Mouse (Mus musculus) ovary, adult 18-20 months (tissue): Measurements from ENCODE around the gene Dido1.

Experiments used
- DNase-seq: peaks from one replicate; pipeline ENCODE4 v3.0.0; 2022; ENCODE audit warnings: low spot score, mixed read lengths

Gene Dido1

DNA sequence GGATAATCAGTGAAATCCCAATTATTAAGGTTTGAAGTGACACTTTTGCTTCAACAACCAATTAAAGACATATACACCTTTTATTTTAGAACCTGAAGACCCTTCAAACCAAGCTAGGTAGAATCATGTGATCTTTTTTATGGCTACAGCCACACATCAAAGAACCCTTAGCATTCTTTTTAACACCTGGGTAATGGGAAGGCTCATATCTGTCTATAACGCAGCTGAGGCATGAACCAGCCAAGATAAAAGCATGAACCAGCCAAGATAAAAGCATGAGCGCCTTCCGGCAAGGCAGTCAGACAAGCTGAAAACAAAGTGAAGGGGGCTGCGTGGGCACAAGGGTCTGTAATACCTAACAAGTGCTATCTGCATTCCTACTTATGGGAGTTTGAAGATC, 25.8 kb downstream of the Dido1 start:
- no peak for DNase-seq

DNA sequence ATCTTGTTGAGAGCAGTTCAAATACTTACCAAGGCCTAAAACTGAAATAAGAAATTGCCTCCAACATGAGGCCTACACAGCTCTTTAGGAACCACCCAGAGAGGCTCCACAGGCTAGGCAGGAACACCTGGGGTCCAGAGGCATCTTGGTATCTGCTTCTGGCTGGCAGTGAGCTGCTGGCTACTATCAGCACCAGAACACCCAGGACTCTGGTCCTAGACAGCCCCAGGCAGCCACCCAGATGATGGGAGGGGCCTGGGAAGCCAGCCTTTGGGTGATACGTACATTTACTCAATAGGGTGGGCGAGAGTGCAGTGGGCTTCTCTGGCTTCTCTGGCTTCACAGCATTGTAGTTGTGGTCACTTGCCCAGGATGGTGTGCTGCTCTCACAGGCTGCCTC, 26.3 kb downstream of the Dido1 start:
- no peak for DNase-seq

DNA sequence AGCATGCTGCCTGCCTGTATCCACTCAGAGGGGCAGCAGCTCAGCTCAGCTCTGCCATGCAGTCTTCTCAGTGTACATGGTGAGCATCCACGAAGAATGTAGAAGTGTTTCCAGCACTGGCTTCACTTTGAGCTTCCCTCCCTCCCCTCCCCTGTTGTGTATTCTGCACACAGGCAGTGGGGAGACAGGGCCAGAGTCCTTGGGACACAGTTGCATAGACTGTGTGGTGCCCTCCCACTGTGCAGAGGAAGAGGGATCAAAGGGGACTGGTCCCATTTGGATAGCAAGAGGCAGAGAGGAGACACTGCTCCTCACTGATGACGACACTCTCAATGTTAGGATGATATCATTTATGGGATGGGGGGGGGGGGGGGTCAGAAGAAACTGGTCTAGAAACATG, 28.6 kb downstream of the Dido1 start:
- DNase-seq, result no peak

DNA sequence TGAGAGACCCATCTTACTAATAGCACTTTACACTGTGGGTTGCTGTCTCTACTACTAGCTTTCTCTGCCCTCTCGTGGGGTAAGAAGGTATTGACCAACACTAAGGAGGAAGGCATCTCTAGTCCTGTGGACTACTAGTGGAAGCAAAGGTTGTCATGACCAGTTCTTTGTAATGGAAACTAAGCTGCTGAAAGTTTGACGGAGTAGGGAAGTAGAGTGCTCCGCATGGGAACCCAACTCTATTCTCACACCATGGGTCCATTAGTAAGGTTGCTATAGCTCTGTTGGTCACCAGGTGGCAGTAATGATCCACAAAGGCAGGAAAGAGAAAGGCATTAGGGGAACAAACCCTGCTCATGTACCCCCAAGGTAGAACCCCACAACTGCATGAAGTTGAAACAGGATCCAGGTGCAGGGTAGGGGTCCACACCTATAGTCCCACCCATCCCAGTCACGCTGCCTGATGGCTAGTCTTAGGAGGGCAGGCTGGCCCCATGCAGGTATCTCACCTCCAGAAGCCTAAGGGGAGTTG, 31.1 kb downstream of the Dido1 start:
- DNase-seq, result no peak

DNA sequence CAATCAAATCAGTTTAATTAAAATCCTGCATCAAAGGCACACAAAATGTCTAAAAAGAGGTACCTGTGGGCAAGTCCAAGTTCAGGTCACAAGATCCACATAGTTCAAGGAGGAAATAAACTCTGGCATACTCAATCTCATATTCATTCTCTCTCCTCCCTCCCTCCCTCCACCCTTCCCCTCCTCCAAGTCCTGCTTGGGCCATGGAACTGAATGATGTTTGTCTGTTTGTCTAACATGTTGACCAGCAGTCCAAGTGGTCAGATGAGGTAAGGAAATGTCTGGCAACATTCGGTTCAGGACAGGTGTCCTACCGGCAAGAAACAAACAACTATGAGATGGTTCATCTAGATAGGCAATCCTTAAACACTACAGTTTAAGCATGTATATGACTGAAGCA, 33.1 kb downstream of the Dido1 start:
- no peak for DNase-seq

DNA sequence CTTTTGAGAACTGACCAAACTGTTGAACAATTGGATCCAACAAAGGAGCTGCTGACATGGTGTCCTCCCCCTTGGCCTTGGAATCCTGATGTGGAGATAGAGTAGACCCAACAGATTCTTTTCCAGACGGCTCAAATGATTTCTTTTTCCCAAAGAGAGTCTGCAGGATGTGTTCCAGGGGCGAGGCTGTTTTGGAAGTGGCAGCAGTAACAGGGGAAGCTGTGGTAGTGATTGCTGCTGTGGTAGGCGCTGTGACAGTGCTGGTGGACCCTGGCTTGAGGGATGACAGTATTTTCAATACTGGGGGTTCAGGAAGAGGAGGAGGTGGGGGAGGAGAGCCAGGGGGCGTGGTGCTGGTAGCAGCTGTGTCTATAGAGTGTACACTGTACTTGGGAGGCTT, 47.8 kb downstream of the Dido1 start:
- no peak for DNase-seq

DNA sequence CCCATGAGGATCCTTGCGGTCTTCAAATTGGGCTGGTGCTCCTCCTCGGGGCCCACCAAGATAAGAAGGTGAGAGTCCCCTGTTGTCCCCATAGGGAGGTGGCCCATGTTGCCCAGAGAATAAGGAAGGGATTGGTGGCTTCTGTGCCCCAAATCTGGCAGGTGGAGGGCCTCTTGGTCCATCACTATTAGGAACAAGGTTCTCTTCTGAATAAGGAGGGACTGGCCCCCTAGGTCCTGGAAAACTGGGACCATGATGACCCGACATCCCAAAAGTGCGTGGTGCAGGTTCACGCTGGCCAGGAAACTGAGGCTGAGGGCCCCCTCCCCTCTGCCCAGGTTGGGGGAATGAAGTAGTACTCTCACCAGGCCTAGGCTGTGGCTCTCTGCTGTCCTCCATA, 49.3 kb downstream of the Dido1 start:
- no peak for DNase-seq

DNA sequence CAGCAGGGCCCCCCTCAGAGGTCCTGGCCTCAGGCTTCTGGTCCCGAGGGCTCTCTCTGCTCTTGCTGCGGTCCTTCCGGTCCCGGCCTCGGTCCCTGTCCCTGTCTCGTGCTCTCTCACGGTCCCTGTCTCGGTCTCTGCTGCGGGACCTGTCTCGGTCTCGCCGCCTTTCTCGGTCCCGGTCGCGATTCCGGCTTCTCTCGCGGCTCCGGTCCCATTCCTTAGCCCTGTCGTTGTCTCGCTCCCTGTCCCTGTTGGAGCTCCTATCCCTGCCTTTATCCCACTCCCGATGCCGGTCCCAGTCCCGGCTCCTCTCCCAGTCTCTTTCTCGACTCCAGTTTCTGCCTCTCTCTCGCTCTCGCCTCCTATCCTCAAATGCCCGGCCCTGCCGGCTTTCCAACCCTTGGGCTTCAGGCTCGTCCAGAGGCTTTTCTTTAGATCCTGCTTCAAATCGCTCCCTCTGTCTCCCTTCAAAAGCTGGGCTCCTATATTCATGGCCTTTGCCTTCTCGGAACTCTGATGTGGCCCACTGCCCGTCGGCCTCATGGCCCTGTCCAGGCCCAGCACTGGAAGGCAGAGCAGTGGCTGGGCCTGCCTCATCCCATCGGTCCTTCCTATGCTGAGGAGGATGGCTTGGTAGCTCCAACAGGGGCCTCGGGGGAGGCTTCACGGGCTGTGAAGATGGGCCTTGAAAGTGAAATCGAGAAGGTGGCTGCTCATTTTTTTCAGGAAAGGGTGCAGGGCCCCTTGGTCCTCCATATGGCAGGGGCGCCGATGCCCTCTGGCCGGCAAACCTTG, 50.2 kb downstream of the Dido1 start:
- no peak for DNase-seq

DNA sequence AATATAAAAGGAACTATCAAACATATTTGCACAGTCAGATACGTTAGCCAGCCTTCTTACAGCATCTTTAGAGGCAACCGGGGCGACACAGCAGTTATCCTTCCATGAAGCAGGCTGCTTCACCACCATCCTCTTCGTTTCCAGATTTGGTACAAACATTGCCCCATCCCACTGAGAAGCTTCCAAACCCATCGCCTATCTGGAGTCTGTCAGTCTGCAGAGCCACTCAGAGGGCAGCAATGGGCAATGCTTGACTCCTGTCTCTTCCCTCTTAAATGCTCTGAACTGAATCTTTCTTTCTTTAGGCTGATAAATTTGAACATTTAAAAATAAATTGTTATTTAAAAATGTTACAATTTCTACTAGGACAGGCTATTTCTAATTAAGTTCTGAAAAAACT, 51.4 kb downstream of the Dido1 start:
- no peak for DNase-seq

DNA sequence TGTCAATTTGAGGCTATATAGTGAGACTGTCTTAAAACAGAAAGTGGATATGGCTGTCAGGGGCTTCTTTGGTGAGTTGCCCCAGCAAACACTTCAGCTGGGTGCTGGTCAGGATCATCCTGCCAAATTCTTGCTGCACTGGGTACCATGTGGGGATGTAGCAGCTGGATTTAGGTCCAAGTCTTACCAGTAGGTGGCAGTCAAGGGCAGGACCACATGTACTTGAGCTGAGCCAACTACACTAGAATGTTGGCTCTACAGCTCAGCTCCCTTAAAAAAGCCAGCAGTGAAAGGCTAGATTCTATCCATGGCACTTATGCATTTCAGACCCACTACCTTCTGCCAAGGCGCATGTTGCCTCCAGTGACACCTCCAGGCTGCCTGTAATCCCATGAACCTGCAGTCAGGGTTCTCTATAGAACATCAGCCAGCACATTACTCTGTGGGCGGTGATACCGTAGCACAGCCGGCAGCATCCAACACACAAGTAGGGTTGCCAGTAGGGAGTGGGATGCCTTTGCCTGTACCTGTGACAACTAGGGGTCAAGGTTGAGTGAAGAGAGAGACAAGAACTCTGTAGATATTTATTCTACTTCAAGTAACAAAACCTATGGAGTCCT, 52.3 kb downstream of the Dido1 start:
- no peak for DNase-seq

DNA sequence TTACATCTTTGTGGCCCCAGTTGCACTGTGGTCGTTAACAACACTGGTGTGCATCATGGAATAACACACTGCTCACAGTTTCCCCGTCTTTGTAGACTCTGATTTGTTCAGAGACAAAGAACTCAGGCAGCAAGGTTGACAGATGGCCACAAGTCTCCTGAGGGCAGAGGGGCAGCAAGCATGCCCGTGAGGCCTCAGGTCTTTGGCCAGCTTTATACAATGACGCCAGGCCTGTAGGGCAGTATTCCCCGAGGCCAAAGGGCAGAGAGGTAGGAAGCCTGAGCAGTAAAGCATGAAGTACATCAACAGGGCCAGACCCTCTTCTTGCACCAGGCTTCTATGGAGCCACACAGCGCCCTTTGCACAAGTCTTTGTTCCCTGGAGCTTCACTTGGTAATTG, 54.6 kb downstream of the Dido1 start:
- DNase-seq, result no peak

DNA sequence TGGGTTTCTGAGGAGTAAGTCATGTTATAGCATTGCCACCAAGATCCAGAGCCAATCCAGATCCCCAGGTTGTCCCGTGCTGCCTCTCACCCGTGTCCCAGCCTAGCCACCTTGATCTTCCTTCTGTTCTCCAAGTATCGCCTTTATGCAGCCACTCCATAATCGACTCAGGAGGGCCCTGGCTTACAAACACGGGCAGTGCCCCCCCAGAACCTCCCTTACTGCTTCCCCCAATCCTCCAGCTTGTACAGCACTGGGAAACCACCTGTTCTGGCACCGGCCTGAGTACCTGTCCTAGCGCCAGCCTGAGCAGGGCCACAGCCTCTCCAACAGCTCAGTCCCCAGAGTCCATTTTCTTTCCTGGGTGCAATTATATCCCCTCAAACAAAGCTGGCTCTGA, 55.1 kb downstream of the Dido1 start:
- no peak for DNase-seq

DNA sequence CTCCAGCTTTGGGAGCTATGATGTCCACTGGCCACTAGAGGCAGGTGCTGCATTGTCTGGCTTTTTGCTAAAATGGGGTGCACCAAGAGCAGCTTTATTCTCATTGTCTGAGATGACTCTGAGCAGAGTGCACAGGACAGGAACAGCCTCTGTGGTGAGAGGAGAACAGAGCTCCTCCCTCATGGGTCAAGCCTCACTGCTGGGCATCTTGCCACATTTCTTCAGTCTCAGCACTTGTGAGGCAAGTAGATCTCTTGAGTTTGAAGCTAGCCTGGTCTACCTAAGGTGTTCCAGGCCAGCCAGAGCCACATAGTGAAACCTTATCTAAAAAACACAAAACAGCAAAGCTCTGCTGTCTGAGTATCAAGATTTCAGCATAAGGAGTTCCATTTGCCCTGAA, 63.0 kb downstream of the Dido1 start:
- no peak for DNase-seq

DNA sequence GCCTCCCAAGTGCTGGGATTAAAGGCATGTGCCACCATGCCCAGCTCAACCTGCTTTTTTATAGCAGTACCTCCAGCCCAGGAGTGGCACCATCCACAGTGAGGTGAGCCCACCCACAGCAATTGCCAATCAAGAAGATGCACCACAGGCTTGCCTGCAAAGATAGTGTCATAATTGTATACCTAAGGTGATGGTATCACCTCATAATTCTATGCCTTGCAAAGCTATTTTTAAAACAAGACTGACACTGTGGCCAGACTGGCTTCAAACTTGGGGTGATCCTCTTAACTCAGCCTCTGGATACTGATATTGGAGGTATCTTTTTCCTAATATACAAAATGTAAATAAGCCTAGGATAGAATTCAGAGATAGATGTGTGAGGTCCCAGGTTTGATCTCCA, 66.2 kb downstream of the Dido1 start:
- DNase-seq, result no peak

DNA sequence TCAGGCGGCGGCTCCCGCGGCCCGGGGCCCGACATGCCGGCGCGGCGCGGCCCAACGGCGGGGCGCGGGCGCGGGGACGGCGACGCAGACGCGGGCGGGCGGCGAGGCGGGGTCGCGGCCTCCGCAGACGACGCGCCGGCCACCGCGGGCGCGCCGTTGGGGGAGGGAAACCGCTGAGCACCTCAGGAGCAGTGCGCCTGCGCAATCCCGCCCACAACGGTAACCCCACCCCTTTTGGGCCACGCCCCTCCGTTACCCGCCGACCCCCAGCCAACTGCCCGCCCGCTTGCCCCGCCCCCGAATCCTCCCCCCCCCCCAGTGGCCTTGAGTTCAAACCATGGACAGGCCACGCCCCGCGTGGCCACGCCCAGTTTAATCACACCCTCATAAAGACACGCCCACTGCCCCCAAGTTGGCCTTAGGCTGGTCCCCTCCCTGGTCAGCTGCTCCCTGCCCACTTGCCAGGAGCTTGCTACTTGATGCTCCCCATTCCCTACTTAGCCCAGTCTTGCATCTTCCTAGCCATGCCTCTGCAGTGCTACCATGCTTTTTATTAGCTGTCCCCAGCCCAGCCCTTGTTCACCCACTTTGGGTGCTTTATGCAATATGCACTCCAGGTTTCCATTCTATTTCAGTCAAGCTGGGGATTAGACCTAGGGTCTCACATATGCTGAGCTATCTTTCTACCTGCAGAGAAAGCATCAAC, 67.1 kb downstream of the Dido1 start, which contains the start of gene Tcfl5:
Tcfl5 (minus strand) TSS at position 154 of the 706 bp plus-strand sequence.
- DNase-seq, result no peak

DNA sequence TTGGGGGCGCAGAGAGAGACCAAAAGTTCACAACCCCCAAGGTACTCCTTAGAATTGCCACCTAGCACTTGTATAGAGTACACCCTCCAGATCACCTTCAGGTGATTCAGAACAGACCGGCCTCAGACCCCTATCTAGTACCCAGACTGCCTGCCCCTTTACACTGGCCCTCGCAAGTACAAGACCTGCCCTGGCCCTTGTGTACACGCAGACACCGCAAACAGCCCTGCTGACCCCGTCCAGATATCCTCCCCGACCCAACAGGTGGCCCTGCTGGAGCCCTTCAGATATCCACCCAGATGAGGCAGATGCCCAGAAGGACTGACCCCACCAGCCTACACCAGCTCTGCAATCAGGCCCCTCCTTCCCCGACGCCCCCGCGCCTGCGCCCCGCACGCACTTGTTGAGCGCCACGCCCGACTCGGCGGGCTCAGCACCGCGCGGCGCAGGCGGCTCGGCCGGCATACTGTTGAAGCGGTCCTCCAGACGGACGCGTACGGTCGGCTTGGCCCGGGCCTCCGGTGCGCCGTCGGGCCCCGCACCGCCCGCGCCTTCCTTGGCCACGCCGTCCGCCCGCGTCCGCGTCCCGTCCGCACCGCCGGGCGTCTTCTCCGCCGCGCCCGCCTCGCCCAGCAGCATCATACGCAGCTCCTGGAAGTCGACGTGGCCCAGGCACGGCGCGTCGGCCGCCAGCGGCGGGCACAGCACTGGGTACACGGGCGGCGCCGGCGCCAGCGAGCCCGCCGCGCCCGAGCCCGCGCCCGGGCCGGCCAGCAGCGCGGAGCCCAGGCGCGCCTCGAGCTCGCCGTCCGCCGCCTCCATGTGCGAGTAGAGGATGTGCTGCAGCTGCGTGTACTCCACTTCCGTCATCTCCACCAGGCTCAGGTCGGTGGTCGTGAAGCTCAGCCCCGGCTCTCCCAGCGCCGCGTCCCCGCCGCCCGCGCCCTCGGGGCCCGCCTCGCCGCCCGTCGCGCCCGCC, 67.9 kb downstream of the Dido1 start:
- DNase-seq, result no peak

DNA sequence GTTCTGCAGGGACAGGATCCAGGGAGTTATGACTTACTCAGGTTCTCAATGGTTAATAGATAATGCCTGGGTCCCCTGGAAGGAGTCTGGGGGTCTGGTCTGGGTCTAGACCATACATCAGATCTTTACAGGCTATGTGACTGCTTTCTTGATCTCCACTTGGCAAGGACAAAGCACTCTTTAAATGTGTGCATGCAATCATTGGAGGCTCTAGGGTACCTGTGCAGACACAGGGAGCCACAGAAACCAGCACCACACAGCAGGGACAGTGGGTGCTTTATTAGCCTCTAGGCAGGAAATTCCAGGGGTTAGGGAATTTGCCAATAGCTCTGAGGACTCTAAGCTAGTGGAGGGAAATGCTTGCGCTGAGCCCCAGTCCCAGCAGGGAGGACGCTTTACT, 97.9 kb downstream of the Dido1 start:
- DNase-seq, result no peak

DNA sequence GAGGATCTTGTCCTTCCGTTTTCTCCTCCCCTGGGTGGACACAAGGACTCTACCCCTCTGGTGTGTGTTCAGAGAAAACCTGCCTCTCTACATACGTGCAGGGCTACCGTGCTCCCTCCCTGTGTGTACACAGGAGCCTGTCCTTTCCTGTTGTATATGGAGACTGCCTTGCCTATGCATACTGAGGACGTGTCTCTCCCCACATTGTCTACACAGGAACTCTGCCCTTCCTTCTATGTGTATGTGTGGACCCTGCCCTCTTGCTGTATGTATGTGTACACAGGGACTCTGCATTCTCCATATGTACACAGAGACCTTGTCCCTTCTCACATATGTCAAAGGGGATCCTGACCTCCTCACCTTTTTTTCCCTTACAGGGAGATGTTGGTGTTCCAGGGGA, 99.5 kb downstream of the Dido1 start:
- DNase-seq, result no peak
